Mouse (Mus musculus) thymus, postnatal 10 days (tissue): ENCODE data around the gene Cggbp1.

Experiments used
- DNase-seq, 2 experiments: peaks; one replicate each; pipeline ENCODE4 v3.0.0; 2021; ENCODE audit warnings: low spot score in 2 of 2

Cggbp1 gene

GRCm38 (mm10) chr16:64873416-64874305 is 21.9 kb downstream of the Cggbp1 start:
- DNase-seq = peak; percentile 46 to 61

GRCm38 (mm10) chr16:64875384-64875783 is 23.6 kb downstream of the Cggbp1 start:
- no peak for DNase-seq

GRCm38 (mm10) chr16:64875822-64876221 is 24.0 kb downstream of the Cggbp1 start:
- DNase-seq = no peak

- DNase-seq = no peak
Measured at GRCm38 (mm10) chr16:64876631-64877265, 25.0 kb downstream of the Cggbp1 start.

GRCm38 (mm10) chr16:64877314-64877713 is 25.5 kb downstream of the Cggbp1 start:
- no peak for DNase-seq

GRCm38 (mm10) chr16:64878611-64879132 is 26.9 kb downstream of the Cggbp1 start:
- no peak for DNase-seq

GRCm38 (mm10) chr16:64879735-64880134 is 27.9 kb downstream of the Cggbp1 start:
- no peak for DNase-seq

- DNase-seq = no peak
Measured at GRCm38 (mm10) chr16:64880986-64881385, 29.2 kb downstream of the Cggbp1 start.

GRCm38 (mm10) chr16:64881442-64881841 is 29.6 kb downstream of the Cggbp1 start:
- DNase-seq = no peak

GRCm38 (mm10) chr16:64883896-64884295 is 32.1 kb downstream of the Cggbp1 start:
- no peak for DNase-seq

GRCm38 (mm10) chr16:64884420-64884838 is 32.6 kb downstream of the Cggbp1 start:
- DNase-seq = no peak

- no peak for DNase-seq
Measured at GRCm38 (mm10) chr16:64885142-64885541, 33.3 kb downstream of the Cggbp1 start.

- no peak for DNase-seq
Measured at GRCm38 (mm10) chr16:64885547-64885946, 33.8 kb downstream of the Cggbp1 start.

GRCm38 (mm10) chr16:64889496-64889895 is 37.7 kb downstream of the Cggbp1 start:
- no peak for DNase-seq

- peak in 1 of 2 experiments; percentile 44 for DNase-seq
Measured at GRCm38 (mm10) chr16:64899084-64899483, 47.3 kb downstream of the Cggbp1 start.

- no peak for DNase-seq
Measured at GRCm38 (mm10) chr16:64903328-64903727, 51.5 kb downstream of the Cggbp1 start.

- peak in 1 of 2 experiments; percentile 11 for DNase-seq
Measured at GRCm38 (mm10) chr16:64907112-64907511, 55.3 kb downstream of the Cggbp1 start.

- DNase-seq = no peak
Measured at GRCm38 (mm10) chr16:64908747-64909146, 57.0 kb downstream of the Cggbp1 start.
